Mouse (Mus musculus): ENCODE measurements around the gene Kcnab1.
A peak's percentile ranks its signal among the peaks of the same experiment; 100 is the strongest.

The Kcnab1 gene

DNA sequence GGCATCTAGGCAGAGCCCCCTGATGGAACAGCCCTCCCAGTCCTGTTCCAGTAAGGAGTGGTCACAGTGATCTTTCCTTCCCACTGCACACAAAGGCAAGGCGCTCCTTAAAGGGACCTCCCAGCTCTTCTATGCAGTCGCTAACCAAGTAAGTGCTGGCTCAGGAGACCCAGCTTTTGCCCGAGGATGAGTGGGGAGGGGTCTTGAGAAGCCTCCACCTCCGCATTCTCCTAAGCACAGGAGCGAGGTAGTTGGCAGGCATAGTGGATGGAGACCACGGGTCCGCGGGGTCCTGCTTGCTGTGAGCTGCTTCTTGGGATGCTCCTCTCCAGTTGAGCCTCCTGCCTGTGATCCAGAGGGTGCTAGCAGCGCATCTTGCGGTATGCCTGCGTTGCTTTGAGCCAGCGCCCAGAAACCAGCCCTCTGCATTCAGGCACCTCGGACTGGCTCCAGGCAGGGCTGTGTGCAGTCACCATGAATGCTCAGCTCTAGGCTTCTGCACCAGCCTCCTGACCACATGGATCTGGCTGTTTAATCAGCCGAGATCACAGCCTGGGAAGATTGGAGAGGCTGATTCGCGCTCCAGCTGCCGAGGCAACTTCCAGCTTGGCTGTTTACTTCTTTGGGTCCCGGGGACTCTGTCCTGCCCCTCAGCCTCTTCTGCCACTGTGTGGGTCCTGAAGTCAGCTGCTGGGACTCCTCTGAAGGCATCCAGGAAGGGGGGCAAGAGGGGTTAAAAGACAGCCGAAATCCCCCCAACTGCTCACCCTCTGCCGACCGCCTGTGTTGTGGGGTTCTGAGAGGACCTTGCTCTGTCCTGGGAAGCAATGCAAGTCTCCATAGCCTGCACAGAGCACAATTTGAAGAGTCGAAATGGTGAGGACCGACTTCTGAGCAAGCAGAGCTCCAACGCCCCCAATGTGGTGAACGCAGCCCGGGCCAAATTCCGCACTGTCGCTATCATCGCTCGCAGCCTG, at the start of gene Kcnab1:
Kcnab1 (plus strand) TSS at position 440 of the 977 bp plus-strand sequence.
- DNase-seq, result peak in 1 of 2 experiments; percentile 3

- no peak for DNase-seq
Observed at GRCm38 (mm10) chr3:65088295-65088694, 20.9 kb upstream of the Kcnab1 start.

- no peak for DNase-seq
Observed at GRCm38 (mm10) chr3:65104117-65104516, 5.1 kb upstream of the Kcnab1 start.

- DNase-seq, result no peak
Observed at GRCm38 (mm10) chr3:65110190-65110589, 1.0 kb downstream of the Kcnab1 start.

DNA sequence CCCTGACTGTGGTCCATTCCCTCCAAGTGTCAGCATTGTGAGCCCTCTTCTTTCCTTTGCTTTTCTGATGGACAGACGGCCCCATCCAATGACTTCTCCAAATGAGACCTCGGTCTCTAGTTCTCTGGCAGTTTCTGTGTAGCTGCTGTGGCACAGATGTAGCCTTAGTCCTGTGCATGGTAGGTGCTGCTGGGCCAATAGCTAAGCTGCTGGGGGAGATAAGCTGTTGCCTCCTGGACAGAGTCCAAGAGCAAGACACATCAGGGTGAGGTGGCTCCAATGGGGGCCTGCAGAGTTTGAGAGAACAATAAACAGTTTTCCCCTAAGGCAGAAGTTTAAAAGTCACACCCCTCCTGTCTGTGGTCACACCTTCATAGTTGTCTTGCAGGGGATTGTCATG, 2.0 kb downstream of the Kcnab1 start:
- no peak for DNase-seq

DNA sequence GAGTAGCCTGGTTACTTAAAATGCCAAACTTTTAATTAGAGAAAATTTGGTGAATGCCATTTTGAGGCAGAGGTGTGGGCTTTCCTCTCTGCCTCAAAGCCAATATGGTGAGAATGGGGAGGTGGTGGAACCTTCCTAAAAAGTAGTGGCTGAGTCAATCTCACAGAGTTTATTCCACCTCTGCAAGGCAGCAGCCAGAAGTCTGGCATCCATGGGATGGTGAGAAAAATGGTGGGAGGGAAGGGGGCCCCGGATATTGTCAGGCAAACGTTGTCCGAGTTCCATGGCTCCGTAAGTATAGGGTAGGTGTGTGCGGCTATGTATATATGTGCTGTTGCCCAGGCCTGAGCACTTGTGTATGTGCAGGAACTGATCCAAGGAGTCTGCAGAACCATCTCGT, 6.0 kb downstream of the Kcnab1 start:
- no peak for DNase-seq

DNA sequence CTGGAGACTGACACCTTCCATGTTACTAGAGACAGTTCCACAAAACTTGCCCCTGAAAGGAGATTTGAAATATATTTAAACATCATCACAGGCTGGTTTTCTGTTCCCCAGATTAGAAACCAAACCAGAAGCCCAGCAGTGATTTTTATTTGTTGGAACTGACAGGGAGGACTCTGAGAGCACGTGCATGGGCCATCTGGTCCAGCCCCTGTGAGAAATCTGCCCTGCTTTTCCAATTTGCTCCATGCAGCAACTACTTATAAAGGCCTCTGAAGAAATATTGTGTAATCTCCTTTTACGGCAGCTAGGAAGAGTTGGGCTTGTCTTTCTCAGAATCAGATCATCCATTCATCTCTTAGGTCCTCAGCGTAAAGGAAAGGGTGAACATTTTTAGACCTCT, 7.8 kb downstream of the Kcnab1 start:
- DNase-seq, result no peak

DNA sequence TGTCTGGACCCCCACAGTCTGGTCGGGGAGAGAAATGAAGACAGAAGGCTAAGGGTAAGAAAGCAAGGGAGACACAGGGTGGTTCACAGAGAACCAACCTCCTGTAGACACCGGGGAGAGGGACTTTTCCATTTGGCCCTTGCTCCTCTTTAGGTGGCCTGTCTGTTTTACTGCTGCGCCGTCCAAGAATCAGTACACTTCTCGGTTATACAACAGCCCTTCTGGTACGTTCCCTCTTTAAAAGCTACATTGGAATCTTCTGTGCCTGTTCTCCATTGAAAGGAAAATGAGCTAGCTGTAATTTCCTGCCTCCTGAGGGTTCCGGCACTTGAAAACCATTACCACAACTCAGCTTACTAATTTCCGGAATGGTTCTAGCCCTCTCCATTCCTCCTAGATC, 8.2 kb downstream of the Kcnab1 start:
- no peak for DNase-seq

- DNase-seq, result no peak
Observed at GRCm38 (mm10) chr3:65124975-65125374, 15.8 kb downstream of the Kcnab1 start.

- no peak for DNase-seq
Observed at GRCm38 (mm10) chr3:65129625-65130024, 20.4 kb downstream of the Kcnab1 start.

DNA sequence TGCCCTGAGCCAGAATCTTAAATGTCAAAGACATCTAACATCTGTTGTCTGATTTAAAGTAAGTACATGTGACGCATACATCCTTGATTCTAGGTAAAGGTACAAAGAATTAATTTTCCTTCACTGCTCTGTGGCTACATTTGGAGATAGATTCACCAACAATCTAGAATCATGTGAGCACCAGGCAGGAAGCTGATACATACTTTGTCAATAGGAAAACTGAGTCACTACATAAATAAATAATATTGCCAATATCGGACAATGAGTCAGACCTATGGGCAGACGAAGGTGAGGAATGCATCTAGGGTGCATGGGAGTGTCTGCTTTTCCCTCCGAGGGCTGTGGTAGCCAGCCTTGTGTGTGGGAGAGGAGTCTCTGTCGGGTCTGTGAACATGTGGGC, 25.7 kb downstream of the Kcnab1 start:
- DNase-seq, result no peak

DNA sequence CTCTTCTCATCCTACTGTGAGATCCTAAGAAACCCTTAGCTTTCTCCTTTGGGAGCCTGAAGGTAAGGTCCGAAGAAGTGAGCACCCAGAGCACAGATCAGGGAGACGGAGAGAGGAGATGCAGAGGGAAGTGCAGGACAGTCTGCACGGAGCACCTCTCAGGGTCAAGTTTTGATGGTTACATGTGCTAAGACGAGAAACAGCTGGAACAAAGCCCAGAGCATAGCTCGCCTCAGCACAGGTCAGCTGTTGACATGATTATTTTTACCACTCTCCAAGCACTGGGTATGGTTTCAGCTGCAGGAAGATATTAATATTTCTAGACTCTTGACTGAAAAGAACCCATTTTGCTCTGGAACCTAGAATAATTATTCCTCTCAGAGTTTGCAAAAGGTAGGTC, 27.7 kb downstream of the Kcnab1 start:
- DNase-seq, result no peak

GRCm38 (mm10) chr3:65138739-65139138, 29.6 kb downstream of the Kcnab1 start:
- no peak for DNase-seq

DNA sequence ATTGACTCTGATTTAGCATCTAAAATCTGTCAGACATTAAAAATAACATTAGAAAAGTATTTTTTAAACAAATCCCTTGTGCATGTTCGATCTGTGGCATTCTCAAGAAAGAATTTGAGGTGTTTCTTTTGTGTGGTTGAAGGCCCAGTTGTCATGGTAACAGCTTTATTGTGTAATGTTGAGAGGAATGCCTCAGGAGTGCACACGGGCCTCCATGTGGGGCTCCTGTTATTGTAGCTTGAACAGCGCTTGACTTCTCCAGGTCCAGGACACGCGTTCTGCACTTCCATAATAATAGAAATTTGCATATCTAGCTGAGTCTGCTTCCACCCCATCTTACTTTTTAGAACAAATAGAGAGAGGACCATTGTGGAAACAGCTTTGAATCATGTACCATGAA, 36.0 kb downstream of the Kcnab1 start:
- no peak for DNase-seq

- no peak for DNase-seq
Observed at GRCm38 (mm10) chr3:65151808-65152207, 42.6 kb downstream of the Kcnab1 start.

- no peak for DNase-seq
Observed at GRCm38 (mm10) chr3:65172964-65173363, 63.8 kb downstream of the Kcnab1 start.

DNA sequence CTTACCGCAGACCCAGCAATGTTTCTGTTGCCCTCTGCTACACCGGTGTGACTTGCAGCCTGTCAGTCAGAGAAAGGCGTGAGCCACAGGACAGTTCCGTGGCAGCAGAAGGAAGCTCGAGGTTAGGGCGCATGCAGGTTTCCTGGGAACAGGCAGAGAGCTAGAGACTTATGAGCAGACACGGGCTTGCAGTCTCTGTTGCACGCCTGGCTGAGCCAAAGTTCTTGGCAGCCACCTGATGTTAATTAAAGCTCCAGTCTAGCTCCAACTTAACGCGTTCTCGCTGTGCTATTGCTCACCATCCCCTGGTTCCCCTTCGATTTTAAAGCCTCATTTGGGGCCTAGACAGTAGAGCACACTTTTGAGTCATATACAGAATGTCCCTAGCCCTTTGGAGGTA, 65.4 kb downstream of the Kcnab1 start:
- peak; percentile 4 to 23 for DNase-seq

DNA sequence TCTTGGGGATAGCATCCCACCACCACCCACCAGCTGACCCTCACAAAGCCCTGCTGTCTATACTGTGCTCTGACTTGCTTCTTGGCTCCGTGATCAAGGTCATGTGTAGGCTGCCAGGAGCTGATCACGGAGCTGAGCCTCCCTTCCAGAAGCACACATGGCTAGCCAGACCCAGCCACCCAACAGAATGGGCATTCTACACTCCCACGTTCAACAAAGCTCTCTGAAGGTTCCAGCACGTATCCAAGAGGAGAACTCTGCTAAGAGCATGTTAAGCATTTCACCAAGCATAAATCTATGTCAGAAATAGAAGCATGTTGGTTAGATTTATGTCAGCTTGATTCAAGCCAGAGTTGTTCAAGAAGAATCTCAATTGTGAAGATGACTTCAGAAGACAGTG, 66.6 kb downstream of the Kcnab1 start:
- DNase-seq, result no peak

DNA sequence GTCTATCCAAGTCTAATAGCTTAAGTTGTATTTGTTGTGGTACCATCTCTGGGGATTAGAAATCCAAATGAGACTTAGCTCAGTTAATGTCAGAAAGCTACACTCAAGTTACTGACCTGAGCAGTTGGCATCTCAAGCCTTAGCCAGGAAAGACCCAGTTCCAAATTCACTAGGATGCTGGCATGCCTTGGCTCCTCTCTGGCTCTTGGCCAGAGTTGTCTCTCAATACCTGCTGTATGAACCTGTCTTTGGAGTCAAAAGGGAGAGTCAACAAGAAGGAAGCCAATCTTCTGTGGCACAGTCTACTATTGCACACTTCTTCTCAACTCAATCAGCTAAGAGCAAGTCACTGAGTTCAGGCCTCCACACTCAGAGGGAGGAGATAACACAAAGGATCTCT, 67.7 kb downstream of the Kcnab1 start:
- no peak for DNase-seq

DNA sequence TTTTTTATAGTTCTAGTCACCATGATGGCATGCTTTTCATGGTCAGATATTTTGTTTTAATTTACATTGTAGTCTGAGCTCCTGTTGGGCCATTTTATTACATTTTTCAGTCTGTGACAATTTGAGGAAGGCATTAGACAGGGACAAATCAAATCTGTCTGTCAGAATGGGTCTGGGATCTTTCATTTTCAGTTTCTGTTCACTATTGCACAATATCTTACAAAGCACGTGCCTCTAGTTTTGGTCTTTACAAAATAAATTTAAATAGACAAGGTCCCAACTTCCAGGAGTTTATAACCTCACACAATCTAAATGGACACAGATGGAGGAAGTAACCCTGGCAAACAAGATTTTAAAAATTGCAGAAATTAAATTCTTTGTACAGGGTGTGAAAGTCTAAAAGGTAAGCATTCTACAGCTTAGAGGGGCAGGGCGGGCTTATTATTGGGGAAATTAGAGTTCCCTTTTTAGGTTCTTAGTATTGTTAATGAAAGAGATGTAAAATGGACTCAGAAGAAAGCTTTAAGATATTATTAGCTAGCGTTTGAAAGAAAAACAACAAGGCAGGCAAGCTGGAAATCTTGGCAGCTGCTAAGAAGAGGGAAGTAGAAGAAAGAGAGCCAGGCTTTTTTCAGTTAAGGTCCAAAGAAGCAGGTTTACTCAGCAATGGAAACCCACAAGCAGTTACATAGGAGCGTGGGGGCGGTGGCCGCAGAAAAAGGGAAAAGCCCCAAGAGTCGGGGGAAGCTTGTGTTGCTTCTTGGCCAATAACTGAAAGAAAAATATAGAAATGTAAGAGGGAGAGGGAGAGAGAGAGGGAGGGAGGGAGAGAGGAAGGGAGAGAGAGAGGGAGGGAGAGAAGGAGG, 78.9 kb downstream of the Kcnab1 start:
- no peak for DNase-seq

DNA sequence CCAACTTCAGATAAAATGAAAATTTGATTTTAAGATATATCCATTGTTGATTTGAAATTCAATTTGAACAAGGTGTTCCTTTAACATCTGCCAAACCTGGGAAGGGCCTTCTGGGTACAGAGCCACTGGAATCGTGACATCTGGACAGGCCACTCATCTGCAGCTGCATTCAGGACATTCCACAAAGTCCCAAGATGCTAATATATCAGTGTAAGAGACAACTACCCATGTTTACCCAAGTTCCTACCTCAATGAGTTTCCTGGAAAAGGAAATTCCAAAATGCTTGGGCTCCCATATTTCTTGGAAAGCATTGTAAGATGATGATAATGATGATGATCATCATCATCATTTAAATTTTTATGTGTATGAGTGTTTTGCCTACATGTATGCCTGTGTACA, 91.4 kb downstream of the Kcnab1 start:
- no peak for DNase-seq

DNA sequence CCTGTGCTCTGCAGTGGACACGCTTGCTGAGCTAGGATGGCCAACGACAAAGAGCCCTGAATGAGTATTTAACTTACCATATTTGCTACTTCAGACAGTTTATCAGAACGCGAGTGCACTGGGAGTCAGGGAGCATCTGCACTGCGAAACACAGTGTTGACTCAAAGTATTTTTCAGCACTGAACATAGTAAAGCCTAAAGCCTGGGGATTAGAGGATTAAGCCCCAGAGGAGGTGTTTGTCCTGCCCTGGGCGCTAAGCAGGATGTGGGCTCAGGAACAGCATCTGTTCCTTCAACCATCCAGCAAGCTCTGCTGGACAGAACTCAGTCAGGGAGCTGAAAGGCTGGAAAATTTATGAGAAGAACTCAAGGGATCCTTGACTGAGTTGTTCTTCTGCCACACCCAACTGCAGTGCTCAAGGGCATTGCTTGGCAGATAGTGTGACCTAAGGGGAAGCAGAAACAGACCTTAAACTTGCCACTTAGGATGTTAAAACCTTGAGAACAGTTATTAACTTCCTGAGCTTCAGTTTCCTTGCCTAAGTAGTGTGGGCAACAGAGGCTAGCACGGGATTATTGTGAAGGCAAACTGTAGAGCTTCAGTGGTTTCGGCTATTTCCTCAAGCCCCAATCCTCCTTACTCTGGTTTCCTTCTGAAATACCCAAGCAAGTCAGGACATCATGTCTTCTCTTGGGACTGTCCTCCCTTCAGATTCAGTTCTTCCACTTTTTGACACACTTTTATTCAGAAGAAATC, 94.4 kb downstream of the Kcnab1 start:
- no peak for DNase-seq

All from kidney, postnatal 36 days (tissue).